Mouse (Mus musculus): ENCODE data around the gene Nat8f1. TPM values are rescaled to one million over a fixed set of nuclear protein-coding genes. Genes with fewer than 3 reads are reported as not detected.
"Not testable (repeated sequence)": the region's sequence is repeated elsewhere in the genome, so short reads cannot be mapped to it uniquely, and the experiment has no call there.

The Nat8f1 gene
- polyA plus RNA-seq, 1 experiment from 2014 or later, result 16.9 TPM

DNA sequence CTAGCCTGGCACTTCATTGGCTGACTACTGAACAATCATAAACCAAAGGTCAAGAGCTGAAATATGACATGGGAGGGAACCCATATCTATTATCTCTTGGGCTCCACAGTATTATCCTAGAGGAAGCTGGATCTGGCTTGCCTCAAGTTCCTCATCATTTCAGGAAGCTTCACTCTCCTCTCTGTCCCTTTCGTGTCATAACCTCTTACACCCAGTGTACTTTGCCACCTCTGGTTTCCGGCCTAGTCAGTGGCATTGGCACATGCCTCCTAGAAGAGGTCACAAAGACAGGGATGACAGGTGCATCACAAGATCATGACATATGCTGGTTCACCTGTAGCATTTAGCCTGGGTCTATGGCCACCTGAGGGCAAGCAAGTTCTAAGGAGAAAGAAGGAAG lies 13.2 kb downstream of the Nat8f1 start:
- H3K4me1 ChIP-seq (replicated peaks), result no peaks in the 10 kb centered on the region
- H3K9me3 ChIP-seq, result no peaks in the 10 kb centered on the region
- 93% methylated on average over 2 of the region's 2 CpGs for WGBS
- no peak overlapping the region for H3K9ac ChIP-seq
- ATAC-seq (ENCODE audit: low read depth), result no peak
- no peak overlapping the region for H3K27ac ChIP-seq (replicated peaks)
- H3K27me3 ChIP-seq, result no peaks in the 10 kb centered on the region
- H3K36me3 ChIP-seq, result no peaks in the 10 kb centered on the region
- H3K4me3 ChIP-seq, result no peak overlapping the region
- no peak overlapping the region for H3K4me2 ChIP-seq

DNA sequence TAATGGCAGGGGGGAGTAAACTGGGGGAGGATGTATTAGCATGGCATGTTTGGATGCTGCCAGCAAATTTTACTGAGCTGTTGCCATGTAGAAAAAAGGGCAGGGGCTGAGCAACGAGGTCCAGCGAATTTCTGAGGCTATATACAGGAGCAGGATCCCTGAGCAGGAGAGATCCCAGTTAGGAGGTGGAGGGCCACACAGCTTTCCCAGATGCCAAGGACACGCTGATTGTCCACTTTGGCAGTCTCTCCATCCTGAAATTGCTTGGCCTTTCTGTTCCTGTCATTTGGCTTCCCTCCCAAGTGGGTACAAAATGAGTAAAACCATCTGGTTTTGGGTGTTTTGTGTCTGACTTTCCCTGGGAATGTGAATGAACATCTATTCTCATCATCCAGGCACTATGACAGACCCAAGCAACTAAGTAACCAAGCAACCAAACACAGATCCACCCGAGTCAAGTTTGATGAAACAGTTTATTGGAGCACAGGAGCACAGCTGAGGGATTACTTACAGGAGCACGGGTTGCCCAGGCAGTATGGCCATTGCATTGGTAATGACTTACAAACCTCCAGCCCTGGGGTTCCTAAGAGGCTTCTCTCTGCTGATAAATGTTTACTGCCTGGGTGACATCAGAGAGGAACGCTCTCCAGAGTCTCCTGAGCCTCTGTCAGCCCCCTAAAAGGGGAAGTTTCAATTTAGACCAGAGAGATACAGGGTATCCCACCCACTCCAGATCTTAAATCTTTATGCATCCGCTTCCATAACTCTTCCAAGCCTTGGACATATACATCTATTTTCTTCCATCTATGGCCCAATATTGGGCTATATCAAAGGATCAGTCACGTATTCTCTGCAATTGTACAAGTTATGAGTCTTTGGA lies 16.7 kb downstream of the Nat8f1 start:
- not testable (repeated sequence) for H3K27me3 ChIP-seq; H3K4me3 ChIP-seq; H3K27ac ChIP-seq (replicated peaks); ATAC-seq (ENCODE audit: low read depth); H3K9me3 ChIP-seq; H3K36me3 ChIP-seq; H3K4me1 ChIP-seq (replicated peaks); H3K9ac ChIP-seq; H3K4me2 ChIP-seq
- 79% methylated on average over 7 of the region's 8 CpGs for WGBS

DNA sequence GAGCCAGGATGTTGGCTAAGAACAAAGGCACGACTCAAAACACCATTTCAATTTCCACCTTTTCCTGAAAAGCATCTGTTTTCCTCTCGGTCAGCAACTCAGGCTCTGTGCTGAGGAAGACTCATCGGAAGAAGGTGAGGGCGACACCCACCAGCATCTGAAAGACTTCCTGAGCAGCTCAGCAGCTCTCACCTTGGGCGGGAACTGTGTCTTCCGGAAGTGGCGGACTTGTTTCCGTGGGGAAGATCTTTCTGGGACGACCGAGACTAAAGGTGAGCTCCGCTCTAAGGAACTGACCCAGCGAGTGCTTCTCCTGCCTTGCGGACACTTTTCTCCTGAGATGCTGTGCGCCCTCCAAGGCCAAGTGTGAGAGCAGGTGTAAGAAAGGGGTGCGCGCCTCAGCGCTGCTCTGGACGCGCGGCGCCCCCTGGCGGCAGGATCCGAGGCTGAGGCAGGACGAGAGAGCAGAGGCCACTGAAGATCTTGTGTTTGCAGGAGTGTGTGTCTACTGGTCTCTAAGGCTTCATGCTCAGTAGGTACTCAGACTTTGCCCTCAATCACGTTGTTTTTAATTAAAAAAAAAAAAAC lies 20.3 kb downstream of the Nat8f1 start:
- not testable (repeated sequence) for ATAC-seq (ENCODE audit: low read depth); H3K4me3 ChIP-seq
- WGBS, result 76% methylated on average over 25 of the region's 25 CpGs

DNA sequence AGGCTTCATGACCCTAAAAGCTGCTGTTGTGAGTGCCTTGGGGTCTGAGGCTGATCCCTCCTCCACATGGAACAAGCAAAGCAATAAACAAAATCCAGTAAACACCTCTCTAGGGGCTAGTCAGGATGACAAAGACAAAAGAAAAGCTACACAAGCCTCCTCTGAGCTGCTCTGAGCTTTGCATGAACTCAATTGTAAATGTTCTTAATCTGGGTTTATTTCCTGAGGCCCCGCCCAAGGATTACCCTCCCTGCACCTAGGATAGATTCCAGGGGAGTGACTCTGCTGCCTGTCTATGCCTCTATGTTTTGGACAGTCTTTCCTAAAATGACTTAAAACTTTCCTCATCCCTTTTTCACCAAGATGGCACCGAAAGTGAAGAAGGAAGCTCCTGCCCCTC lies 26.5 kb downstream of the Nat8f1 start:
- H3K4me1 ChIP-seq (replicated peaks), result no peaks in the 10 kb centered on the region
- H3K27me3 ChIP-seq, result no peaks in the 10 kb centered on the region
- H3K9me3 ChIP-seq, result peaks cover 22% of the 10 kb centered on the region; the same call in 1 of the 2 replicates
- no peaks in the 10 kb centered on the region for H3K36me3 ChIP-seq
- no peak for ATAC-seq (ENCODE audit: low read depth)
- no peak overlapping the region for H3K4me3 ChIP-seq
- no peak overlapping the region for H3K4me2 ChIP-seq
- H3K9ac ChIP-seq, result no peak overlapping the region
- H3K27ac ChIP-seq (replicated peaks), result no peak overlapping the region
- 88% methylated on average over 2 of the region's 2 CpGs for WGBS

More for the DNA sequence above, 20.3 kb downstream of the Nat8f1 start:
- H3K36me3 ChIP-seq; H3K27ac ChIP-seq (replicated peaks); H3K4me2 ChIP-seq; H3K4me1 ChIP-seq (replicated peaks); H3K9ac ChIP-seq; H3K27me3 ChIP-seq: not testable (repeated sequence)
- H3K9me3 ChIP-seq, result peaks cover 14% of the 10 kb centered on the region; the same call in 1 of the 2 replicates

DNA sequence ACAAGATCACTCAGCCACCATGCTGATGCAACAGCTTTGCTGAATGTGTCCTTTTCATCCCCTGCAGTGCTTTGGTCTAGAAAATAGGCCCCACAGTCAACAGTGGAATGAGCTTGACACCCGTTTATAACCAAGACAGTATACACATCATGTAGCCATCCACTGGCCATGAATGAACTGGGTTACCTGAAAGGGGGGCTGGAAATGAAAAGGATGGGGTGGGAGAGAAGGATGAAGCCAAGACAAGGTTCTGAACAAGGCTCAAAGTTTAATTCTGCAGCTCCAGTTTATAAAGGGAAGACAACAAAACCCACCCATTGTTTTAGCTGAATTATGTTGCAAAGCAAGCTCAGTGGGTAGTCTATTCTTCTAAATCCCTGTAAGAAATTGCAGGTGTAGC lies 31.2 kb downstream of the Nat8f1 start:
- Histone ChIP-seq H3K4me2 (no peak overlapping the region), H3K9ac (no peak overlapping the region), H3K27me3 (no peaks in the 10 kb centered on the region), H3K4me3 (no peak overlapping the region), H3K27ac (replicated peaks) (no peak overlapping the region), H3K36me3 (no peaks in the 10 kb centered on the region), H3K4me1 (replicated peaks) (no peaks in the 10 kb centered on the region), H3K9me3 (peaks cover 22% of the 10 kb centered on the region)
- WGBS, result 91% methylated on average over 1 of the region's 1 CpGs
- no peak for ATAC-seq (ENCODE audit: low read depth)

DNA sequence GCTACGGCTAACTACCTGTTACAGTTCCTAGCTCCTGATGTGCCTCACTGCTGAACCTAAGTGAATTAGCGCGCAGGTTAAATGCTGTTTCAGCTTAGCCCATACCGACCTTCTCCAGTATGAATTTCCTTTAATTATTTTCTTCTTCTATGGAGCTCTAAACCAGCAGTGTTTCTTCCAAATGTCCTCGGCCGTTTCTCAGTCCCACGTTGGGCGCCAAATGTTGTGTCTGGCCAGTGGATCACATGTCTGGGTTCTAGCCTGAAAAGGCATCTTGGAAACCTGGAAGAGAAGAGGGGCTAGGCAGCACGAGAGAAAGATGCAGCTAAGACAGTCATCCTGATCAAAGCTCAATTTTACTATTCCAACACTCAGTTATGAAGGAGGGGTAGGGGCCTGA lies 32.2 kb downstream of the Nat8f1 start:
- not testable (repeated sequence) for H3K36me3 ChIP-seq; ATAC-seq (ENCODE audit: low read depth); H3K27me3 ChIP-seq; H3K27ac ChIP-seq (replicated peaks); H3K9ac ChIP-seq; H3K4me3 ChIP-seq; H3K4me2 ChIP-seq; H3K4me1 ChIP-seq (replicated peaks)
- H3K9me3 ChIP-seq, result peaks cover 22% of the 10 kb centered on the region
- 92% methylated on average over 9 of the region's 9 CpGs for WGBS

DNA sequence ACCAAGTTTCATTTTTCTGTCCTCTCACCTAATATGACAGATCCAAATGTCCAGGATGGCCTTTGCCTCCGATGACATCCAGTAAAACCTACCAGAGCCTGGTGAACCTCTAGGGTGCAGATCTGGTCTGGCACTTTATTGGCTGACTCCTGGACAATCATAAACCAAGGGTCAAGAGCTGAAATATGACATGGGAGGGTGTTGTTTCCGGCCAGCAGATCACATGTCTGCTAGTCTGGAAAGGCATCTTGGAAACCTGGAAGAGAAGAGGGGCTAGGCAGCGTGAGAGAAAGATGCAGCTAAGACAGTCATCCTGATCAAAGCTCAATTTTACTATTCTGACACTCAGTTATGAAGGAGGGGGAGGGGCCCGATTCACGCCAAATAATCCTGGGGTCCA lies 46.5 kb downstream of the Nat8f1 start, which contains the start of gene Nat8f2:
Gene Nat8f2, minus strand, starts transcription at position 153 of the 400 bp plus-strand sequence.
- not testable (repeated sequence) for H3K27me3 ChIP-seq; H3K4me1 ChIP-seq (replicated peaks); H3K4me2 ChIP-seq; H3K9ac ChIP-seq; H3K27ac ChIP-seq (replicated peaks); H3K9me3 ChIP-seq; H3K36me3 ChIP-seq; ATAC-seq (ENCODE audit: low read depth); H3K4me3 ChIP-seq
- WGBS, result 86% methylated on average over 5 of the region's 5 CpGs

DNA sequence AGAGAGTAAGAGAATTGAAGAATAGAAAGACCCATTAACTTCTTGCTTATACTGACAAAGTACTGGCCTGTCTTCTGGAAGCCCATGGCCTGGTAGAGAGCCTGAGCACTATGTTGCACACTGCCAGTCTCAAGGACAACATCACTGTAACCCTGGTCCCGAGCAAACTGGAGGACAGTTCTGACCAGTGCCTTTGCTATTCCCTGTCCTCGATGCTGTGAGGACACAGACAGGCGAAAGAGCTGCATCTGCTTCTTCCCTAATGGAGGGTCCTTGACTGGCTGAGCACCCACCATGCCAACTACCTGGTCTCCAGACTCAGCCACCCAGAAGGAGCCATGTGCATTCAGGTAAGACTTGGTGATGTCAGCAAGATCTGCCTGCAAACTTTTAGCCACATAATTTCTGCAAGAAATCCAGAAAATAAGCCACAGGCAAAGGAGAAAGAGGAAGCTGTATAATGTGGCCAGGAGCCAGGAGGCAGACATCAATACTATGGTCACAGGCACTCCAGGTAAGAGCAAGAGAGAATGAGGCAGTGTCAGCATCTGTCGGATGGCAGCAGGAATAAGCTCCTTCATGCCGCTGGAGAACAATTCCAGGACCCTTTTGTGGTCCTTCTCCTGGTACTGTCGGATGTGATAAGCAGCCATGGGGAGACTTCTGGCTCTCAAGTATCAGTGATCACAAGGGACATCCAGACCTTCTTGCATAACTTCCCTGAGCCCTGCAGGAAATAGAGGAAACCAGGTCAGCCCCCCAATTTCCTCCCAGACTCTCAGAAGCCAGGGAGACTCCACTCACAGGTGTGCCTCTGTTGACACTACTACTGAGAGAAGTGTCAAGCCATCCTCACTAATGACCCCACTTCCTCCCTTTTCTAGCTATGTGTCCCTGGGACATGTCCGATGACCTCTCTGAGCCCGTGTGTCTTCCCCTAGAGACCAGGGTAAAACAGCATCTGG lies 47.5 kb downstream of the Nat8f1 start:
- Histone ChIP-seq H3K9me3 (no peaks in the 10 kb centered on the region), H3K36me3 (no peaks in the 10 kb centered on the region), H3K4me3 (no peak overlapping the region), H3K4me2 (no peak overlapping the region), H3K4me1 (replicated peaks) (no peaks in the 10 kb centered on the region), H3K27ac (replicated peaks) (no peak overlapping the region), H3K9ac (no peak overlapping the region), H3K27me3 (no peaks in the 10 kb centered on the region)
- WGBS, result 83% methylated on average over 8 of the region's 8 CpGs
- no peak for ATAC-seq (ENCODE audit: low read depth)

DNA sequence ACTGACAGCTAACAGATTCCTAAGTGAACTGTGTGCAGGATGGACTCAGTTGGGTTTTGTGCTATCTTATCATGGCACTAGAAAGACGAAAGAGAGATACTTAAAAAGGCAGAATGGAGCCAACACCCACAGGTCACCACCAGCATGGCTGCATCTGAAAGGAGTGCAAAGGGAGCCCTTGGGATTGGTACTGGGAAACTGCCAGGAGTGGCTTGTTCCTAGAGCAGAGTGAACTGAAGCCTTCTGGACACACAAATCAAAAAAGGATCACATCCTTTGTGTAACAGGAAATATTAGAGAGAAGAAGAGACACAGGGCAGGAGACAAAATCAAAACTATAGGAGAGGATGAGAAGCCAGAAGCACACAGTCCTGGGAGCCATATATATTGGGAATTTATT lies 48.5 kb downstream of the Nat8f1 start:
- not testable (repeated sequence) for H3K4me2 ChIP-seq; H3K9ac ChIP-seq; H3K36me3 ChIP-seq; H3K27me3 ChIP-seq; ATAC-seq (ENCODE audit: low read depth); H3K9me3 ChIP-seq; H3K4me3 ChIP-seq; H3K4me1 ChIP-seq (replicated peaks); H3K27ac ChIP-seq (replicated peaks)
- 72% methylated on average over 1 of the region's 1 CpGs for WGBS

DNA sequence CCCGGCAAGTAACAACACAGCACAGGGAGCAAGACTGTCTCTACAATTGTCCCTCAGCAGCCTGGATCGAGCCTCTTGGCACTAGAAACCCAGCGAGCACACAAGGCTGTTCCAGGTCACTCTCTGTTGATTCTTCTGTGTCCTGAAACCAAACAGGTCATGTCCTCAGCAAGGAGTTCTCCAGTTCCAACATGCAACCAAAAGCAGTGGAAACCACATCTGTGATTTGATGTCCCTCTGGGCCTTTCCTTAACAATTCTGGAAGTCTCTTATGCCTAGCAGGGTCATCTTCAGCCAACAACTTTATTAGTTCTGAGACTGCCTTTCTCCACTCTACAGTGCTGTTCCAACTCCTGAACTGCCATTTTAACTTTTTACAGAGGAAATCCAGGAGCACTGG lies 49.3 kb downstream of the Nat8f1 start:
- H3K9ac ChIP-seq; ATAC-seq (ENCODE audit: low read depth); H3K27ac ChIP-seq (replicated peaks); H3K27me3 ChIP-seq; H3K9me3 ChIP-seq; H3K36me3 ChIP-seq; H3K4me2 ChIP-seq; H3K4me3 ChIP-seq; H3K4me1 ChIP-seq (replicated peaks): not testable (repeated sequence)
- WGBS, result 88% methylated on average over 3 of the region's 3 CpGs

DNA sequence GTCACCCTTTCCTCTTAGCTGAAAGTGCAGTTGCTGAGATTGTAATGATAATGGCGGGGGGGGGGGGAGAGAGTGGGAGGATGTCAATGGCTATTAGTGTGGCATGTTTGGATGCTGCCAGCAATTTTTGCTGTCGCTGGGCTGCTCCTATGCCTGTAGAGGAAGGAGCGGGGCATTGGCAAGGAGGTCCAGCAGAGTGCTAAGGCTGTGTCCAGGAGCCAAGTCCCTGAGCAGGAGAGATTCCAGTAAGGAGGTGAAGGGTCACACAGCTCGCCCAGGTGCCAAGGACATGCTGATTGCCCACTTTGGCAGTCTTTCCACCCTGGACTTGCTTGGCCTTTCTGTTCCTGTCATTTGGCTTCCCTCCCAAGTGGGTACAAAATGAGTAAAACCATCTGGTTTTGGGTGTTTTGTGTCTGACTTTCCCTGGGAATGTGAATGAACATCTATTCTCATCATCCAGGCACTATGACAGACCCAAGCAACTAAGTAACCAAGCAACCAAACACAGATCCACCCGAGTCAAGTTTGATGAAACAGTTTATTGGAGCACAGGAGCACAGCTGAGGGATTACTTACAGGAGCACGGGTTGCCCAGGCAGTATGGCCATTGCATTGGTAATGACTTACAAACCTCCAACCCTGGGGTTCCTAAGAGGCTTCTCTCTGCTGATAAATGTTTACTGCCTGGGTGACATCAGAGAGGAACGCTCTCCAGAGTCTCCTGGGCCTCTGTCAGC lies 50.4 kb downstream of the Nat8f1 start:
- not testable (repeated sequence) for H3K27me3 ChIP-seq; H3K36me3 ChIP-seq; H3K4me2 ChIP-seq; H3K9ac ChIP-seq; H3K4me1 ChIP-seq (replicated peaks); H3K27ac ChIP-seq (replicated peaks); H3K9me3 ChIP-seq; ATAC-seq (ENCODE audit: low read depth); H3K4me3 ChIP-seq
- WGBS, result 73% methylated on average over 5 of the region's 7 CpGs

Data from neural tube, embryonic 13.5 days (tissue).